Mouse (Mus musculus) liver, embryonic 16.5 days (tissue): Measurements from ENCODE around the gene Kcmf1. TPM values are rescaled to one million over a fixed set of nuclear protein-coding genes. Genes with fewer than 3 reads are reported as not detected.
A peak's percentile ranks its signal among the peaks of the same experiment; 100 is the strongest.

Experiments used
- ATAC-seq: fragments of 200-750 bp; cut with Nextera tagmentation; 2 replicates; pipeline ENCODE4 v1.8.0; 2017; ENCODE audit warnings: low read depth, mild to moderate bottlenecking, moderate number of reproducible peaks, moderate library complexity
- H3K27ac ChIP-seq: fragments of 300-500 bp; sonication (generic); 2 replicates; pipeline ENCODE4 v1.5.1; 2014; ENCODE audit warnings: mild to moderate bottlenecking, low read length
- H3K27me3 ChIP-seq: fragments of 300-500 bp; sonication (generic); 2 replicates; pipeline ENCODE4 v1.6.1; 2014; ENCODE audit warnings: low read depth, low read length, mixed read lengths; ENCODE audit not compliant: control insufficient read depth, insufficient read depth
- H3K36me3 ChIP-seq: fragments of 300-500 bp; sonication (generic); 2 replicates; pipeline ENCODE4 v1.6.1; 2014; ENCODE audit warnings: mild to moderate bottlenecking; ENCODE audit not compliant: control insufficient read depth, insufficient read depth
- H3K4me1 ChIP-seq: fragments of 300-500 bp; sonication (generic); 2 replicates; pipeline ENCODE4 v1.6.1; 2014; ENCODE audit warnings: low read depth, low read length, mixed read lengths; ENCODE audit not compliant: control insufficient read depth
- H3K4me2 ChIP-seq: fragments of 300-500 bp; sonication (generic); 2 replicates; pipeline ENCODE4 v1.6.1; 2014; ENCODE audit warnings: low read depth, low read length, mixed read lengths
- H3K4me3 ChIP-seq: fragments of 300-500 bp; sonication (generic); 2 replicates; pipeline ENCODE4 v1.5.1; 2014; ENCODE audit warnings: low read depth, mild to moderate bottlenecking, low read length
- H3K9ac ChIP-seq: fragments of 300-500 bp; sonication (generic); 2 replicates; pipeline ENCODE4 v1.6.1; 2014; ENCODE audit warnings: low read depth, low read length
- H3K9me3 ChIP-seq: fragments of 300-500 bp; sonication (generic); replicated peaks from 2 replicates; pipeline ENCODE4 v1.6.1; 2016; ENCODE audit warnings: low read length; ENCODE audit not compliant: control insufficient read depth
- WGBS: fragments of 180-500 bp; shearing (Covaris S2); extraction: QIAGEN DNeasy Blood & Tissue Kit; methylation state at CpG from one replicate; pipeline ENCODE4 v1.1.7; 2014; ENCODE audit not compliant: insufficient replicate concordance; 5-methylcytosine and 5-hydroxymethylcytosine counted together
- polyA plus RNA-seq: library from polyadenylated mRNA; unstranded; fragments of >200 nt; fragmentation: Nextera tagmentation; extraction: Ambion mirVana; gene quantifications from 2 replicates; pipeline ENCODE4 v1.2.1, GENCODE M21; 2015

Gene Kcmf1
- 15.0 and 15.4 TPM in 2 replicates for polyA plus RNA-seq

DNA sequence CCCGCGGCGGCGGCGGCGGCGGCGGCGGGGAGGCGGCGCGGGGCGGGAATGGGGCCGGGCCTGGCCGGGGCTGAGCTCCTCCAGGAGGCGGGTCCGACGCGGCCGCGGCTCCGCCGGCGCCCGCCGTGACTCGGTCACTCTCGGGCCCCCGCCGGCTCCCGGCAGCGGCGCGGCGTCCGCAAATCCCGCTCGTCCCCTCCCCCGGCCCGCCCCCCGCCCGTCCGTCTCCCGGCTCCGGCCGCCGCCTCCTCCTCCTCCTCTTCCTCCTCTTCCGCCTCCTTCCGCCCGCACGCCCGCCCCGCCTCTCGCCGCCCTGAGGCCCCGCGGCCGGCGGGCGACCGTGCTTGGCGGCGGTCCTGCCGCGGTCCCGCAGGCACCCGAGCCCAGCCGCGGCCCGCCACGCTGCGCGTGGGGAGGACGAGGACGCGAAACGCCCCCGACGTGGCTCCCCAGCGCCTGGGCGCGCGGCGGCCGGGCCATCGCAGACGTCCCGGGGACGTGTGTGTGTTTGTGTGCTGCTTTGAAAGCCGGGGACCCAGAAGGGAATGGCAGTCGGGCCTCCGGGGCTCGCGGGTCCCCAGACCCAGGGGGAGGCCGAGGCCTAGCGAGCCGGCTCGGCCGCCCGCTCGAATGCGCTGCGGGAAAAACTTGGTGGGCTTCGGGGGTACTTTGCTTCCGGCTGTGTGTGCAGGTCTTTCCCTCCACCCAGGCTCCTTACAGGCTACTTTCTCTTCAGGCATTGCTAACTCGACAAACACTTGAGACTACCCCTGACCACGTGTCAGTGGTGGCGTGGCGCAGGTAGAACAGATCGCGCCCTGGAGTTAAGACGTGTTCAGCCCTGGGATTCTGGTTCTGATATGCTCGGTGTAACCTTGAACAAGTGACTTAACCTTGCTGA, at the start of gene Kcmf1:
Gene Kcmf1 (minus strand): TSS at position 199 of the 901 bp plus-strand sequence.
- Histone ChIP-seq H3K9me3 (no peaks in the 10 kb centered on the region), H3K9ac (peak within 1 kb of the TSS; percentile 96), H3K4me3 (peak within 1 kb of the TSS; percentile 91), H3K4me1 (peaks cover 14% of the 10 kb centered on the region), H3K4me2 (peak within 1 kb of the TSS; percentile 99), H3K27ac (peak within 1 kb of the TSS; percentile 99), H3K36me3 (no peaks in the 10 kb centered on the region), H3K27me3 (no peaks in the 10 kb centered on the region)
- peak; percentile 83 for ATAC-seq
- under 1% methylated on average over 83 of the region's 113 CpGs for WGBS

DNA sequence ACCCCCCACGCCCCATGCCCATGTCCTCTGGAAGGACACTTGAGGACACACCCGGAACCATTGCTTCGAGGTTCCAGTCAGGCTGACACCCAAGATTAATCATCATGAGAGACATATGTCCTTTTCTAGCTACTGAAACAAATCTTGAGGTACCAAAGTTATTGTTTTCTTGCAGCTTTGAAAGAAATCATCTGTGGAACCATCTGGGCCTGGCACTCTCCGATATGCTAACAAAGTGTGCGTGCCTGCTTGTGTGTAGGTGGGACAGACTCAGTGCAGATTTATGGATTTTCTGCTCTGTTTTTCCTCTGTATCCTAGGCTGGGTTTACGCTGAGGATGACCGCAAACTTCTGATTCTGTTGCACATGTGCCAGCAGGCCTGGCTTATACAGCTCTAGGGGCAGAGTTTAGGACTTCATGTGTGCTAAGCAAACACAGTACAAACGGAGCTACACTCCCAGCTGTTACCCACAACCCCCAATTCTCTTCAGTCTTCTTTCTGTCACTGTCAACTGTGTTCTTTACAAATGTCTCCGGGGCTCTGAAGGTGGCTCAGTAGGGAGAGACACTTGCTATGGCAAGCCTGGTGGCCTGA, 49.5 kb upstream of the Kcmf1 start:
- Histone ChIP-seq H3K27ac (no peak overlapping the region), H3K4me2 (no peak overlapping the region), H3K9me3 (peaks cover 4% of the 10 kb centered on the region; the same call in 1 of the 2 replicates), H3K4me3 (no peak overlapping the region), H3K4me1 (no peaks in the 10 kb centered on the region), H3K9ac (no peak overlapping the region), H3K36me3 (no peaks in the 10 kb centered on the region), H3K27me3 (no peaks in the 10 kb centered on the region)
- peak; percentile 60 for ATAC-seq
- 68% methylated on average over 9 of the region's 9 CpGs for WGBS

DNA sequence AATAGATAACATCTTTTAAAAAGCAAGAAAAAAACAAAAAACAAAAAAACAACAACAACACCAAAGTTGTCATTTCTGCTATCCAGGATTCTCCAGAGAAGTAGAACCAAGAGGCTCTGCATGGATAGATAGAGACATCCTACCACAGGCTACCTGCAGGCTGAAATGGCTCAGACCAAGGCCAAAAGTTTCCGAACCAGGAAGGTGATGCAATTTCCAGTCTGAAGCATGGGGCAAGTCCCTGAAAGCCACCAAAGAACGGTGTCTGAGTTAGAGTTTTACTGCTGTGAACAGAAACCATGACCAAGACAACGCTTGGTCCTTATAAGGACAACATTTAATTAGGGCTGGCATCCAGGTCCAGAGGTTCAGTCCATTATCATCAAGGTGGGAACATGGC, 48.6 kb upstream of the Kcmf1 start:
- no peak overlapping the region for H3K4me3 ChIP-seq
- no peaks in the 10 kb centered on the region for H3K36me3 ChIP-seq
- no peak overlapping the region for H3K4me2 ChIP-seq
- H3K27me3 ChIP-seq: no peaks in the 10 kb centered on the region
- peaks cover 4% of the 10 kb centered on the region; the same call in 1 of the 2 replicates for H3K9me3 ChIP-seq
- H3K9ac ChIP-seq: no peak overlapping the region
- 62% methylated on average over 3 of the region's 3 CpGs for WGBS
- no peak overlapping the region for H3K27ac ChIP-seq
- no peaks in the 10 kb centered on the region for H3K4me1 ChIP-seq
- ATAC-seq: no peak

DNA sequence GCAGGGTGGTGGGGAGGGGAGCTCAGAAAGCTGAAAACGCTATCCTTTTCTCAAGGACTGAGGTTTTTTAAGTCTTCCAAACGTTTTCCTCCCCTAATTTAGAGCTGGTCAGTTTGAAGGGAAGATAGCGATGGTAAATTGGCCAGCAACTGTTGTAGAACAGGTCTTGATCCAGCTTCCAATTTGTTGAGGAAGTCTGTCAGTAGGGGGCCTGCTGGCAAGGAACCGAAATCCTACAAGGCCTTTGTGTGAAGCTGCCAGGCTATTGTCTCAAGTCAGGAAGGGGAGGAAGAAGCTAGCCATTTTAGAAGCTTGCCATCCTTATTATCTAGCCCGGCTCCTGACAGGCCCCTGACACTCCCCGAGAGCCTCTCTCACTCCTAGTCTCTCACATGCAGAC, 48.2 kb upstream of the Kcmf1 start:
- no peaks in the 10 kb centered on the region for H3K4me1 ChIP-seq
- 53% methylated on average over 6 of the region's 6 CpGs for WGBS
- peaks cover 4% of the 10 kb centered on the region; the same call in 1 of the 2 replicates for H3K9me3 ChIP-seq
- H3K4me2 ChIP-seq: no peak overlapping the region
- H3K4me3 ChIP-seq: no peak overlapping the region
- no peaks in the 10 kb centered on the region for H3K36me3 ChIP-seq
- H3K27ac ChIP-seq: no peak overlapping the region
- no peak overlapping the region for H3K9ac ChIP-seq
- ATAC-seq: no peak
- no peaks in the 10 kb centered on the region for H3K27me3 ChIP-seq

- Histone ChIP-seq H3K9ac (no peak overlapping the region), H3K4me1 (peaks cover 3% of the 10 kb centered on the region; the same call in 1 of the 2 replicates), H3K36me3 (no peaks in the 10 kb centered on the region), H3K27ac (no peak overlapping the region), H3K27me3 (no peaks in the 10 kb centered on the region), H3K9me3 (no peaks in the 10 kb centered on the region), H3K4me3 (no peak overlapping the region), H3K4me2 (no peak overlapping the region)
- no peak for ATAC-seq
- 2% methylated on average over 3 of the region's 3 CpGs for WGBS
Observed at GRCm38 (mm10) chr6:72940493-72940892, 40.7 kb upstream of the Kcmf1 start.

- WGBS: 12% methylated on average over 5 of the region's 5 CpGs
- Histone ChIP-seq H3K4me3 (no peak overlapping the region), H3K4me1 (peaks cover 3% of the 10 kb centered on the region; the same call in 1 of the 2 replicates), H3K9me3 (no peaks in the 10 kb centered on the region), H3K9ac (no peak overlapping the region), H3K36me3 (no peaks in the 10 kb centered on the region), H3K4me2 (peak overlapping the region; percentile 13; the same call in 1 of the 2 replicates), H3K27me3 (no peaks in the 10 kb centered on the region), H3K27ac (no peak overlapping the region)
- no peak for ATAC-seq
Observed at GRCm38 (mm10) chr6:72937859-72938258, 38.1 kb upstream of the Kcmf1 start.

GRCm38 (mm10) chr6:72937430-72937829, 37.7 kb upstream of the Kcmf1 start:
- H3K4me2 ChIP-seq: no peak overlapping the region; the same call in 1 of the 2 replicates
- peaks cover 3% of the 10 kb centered on the region; the same call in 1 of the 2 replicates for H3K4me1 ChIP-seq
- no peaks in the 10 kb centered on the region for H3K9me3 ChIP-seq
- WGBS: 32% methylated on average over 3 of the region's 3 CpGs
- no peak overlapping the region for H3K4me3 ChIP-seq
- no peak overlapping the region for H3K9ac ChIP-seq
- no peaks in the 10 kb centered on the region for H3K27me3 ChIP-seq
- no peak for ATAC-seq
- no peak overlapping the region for H3K27ac ChIP-seq
- H3K36me3 ChIP-seq: no peaks in the 10 kb centered on the region

DNA sequence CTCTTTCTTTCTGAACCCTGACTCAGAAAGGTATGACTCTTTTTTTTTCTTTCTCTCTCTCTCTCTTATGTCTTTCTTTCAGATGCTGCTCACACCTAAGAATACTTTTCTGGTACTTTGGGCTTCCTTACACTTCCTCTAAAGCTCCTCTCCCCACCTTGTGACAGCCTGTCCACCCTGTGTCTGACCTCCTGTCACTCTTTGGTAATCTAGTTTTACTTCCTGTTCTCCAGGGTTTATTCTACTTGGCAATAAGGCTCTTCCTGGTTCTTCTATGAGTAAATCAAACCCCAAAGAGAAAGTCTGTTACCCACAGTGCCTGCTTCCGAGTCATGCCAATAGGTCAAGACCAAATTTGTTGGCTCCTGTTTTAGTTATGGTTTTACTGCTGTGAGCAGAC, 33.2 kb upstream of the Kcmf1 start:
- no peak overlapping the region for H3K4me3 ChIP-seq
- no peaks in the 10 kb centered on the region for H3K9me3 ChIP-seq
- H3K4me1 ChIP-seq: peaks cover 3% of the 10 kb centered on the region
- no peak overlapping the region for H3K4me2 ChIP-seq
- H3K27me3 ChIP-seq: no peaks in the 10 kb centered on the region
- 46% methylated on average over 1 of the region's 1 CpGs for WGBS
- no peak overlapping the region for H3K9ac ChIP-seq
- no peaks in the 10 kb centered on the region for H3K36me3 ChIP-seq
- no peak overlapping the region for H3K27ac ChIP-seq
- ATAC-seq: no peak

- no peak overlapping the region for H3K27ac ChIP-seq
- H3K4me2 ChIP-seq: no peak overlapping the region
- no peak overlapping the region for H3K4me3 ChIP-seq
- no peaks in the 10 kb centered on the region for H3K27me3 ChIP-seq
- no peak overlapping the region for H3K9ac ChIP-seq
- ATAC-seq: no peak
- H3K36me3 ChIP-seq: no peaks in the 10 kb centered on the region
- WGBS: 71% methylated on average over 3 of the region's 3 CpGs
- H3K4me1 ChIP-seq: no peaks in the 10 kb centered on the region; the same call in 1 of the 2 replicates
- H3K9me3 ChIP-seq: no peaks in the 10 kb centered on the region
Observed at GRCm38 (mm10) chr6:72931533-72931932, 31.8 kb upstream of the Kcmf1 start.
